Mouse (Mus musculus): ENCODE measurements at regions not wholly inside any gene's neighbourhood (a gene's known extent, or its start where the extent isn't known, plus 50 kb on each side); places are given as distances from the start of the nearest gene placed in this dataset.
A peak's percentile ranks its signal among the peaks of the same experiment; 100 is the strongest.

DNA sequence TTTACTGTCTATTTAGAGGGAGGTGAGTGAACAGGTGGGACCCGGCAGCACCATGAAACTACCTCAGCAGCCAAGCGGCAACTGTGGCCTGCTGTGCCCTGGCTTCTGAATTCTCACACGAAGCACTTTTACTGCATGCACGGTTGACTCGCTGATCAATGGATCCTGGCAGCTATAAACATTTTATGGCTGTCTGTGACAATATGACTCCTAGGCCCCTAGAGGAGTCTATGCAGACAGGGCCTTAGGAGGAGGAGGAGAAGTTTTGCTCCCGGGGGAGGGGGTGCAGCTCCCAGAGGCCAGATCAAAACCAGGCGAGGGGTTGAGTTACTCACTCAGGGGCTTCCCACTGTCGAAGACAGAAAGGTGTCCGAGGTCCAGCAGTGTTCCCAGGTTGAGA, 69.4 kb upstream of the Tut7 start:
- Histone ChIP-seq H3K4me3 (ENCODE audit: low read length) (no peak overlapping the region), H3K4me2 (replicated peaks; ENCODE audit: low read depth, low read length) (no peak overlapping the region), H3K27ac (ENCODE audit: low read depth, low read length) (0 out of 2 replicates have a peak overlapping the region, but pooled peaks have one; percentile 47), H3K4me1 (ENCODE audit: control insufficient read depth, insufficient read depth, low read length) (peaks cover 18% of the 10 kb centered on the region), H3K36me3 (ENCODE audit: control insufficient read depth, insufficient read depth, low read length) (no peaks in the 10 kb centered on the region), H3K27me3 (ENCODE audit: control insufficient read depth, insufficient read depth, low read length) (no peaks in the 10 kb centered on the region), H3K9me3 (ENCODE audit: control insufficient read depth, low read length) (no peaks in the 10 kb centered on the region), H3K9ac (ENCODE audit: low read depth, low read length) (no peak overlapping the region)
- WGBS: 8% methylated on average over 9 of the region's 9 CpGs
- peak; percentile 84 for ATAC-seq (ENCODE audit: low FRiP score, low TSS enrichment)

DNA sequence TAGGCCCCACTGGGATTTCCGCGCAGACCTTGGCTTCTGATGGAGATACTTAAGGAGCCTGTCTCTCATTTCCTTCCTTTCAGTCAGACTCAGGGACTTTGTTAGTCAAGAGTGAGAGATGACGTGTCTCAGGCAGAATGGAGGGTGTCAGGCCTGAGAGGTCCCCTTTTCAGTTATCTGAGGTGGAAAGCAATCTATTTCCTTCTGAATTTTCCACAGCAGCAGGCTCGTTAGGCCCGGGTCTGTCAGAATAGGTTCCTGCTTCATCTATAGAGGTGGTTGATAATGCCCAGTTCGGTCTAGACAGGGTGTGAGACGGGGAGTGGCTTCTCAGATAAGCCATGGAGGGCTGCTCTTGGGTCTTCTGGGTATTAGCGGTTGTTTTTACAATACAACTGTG, 68.8 kb upstream of the Tut7 start:
- Histone ChIP-seq H3K27me3 (ENCODE audit: control insufficient read depth, insufficient read depth, low read length) (no peaks in the 10 kb centered on the region), H3K9me3 (ENCODE audit: control insufficient read depth, low read length) (peaks cover under 1% of the 10 kb centered on the region; the same call in 1 of the 2 replicates), H3K4me1 (ENCODE audit: control insufficient read depth, insufficient read depth, low read length) (peaks cover 18% of the 10 kb centered on the region), H3K4me3 (ENCODE audit: low read length) (no peak overlapping the region), H3K36me3 (ENCODE audit: control insufficient read depth, insufficient read depth, low read length) (no peaks in the 10 kb centered on the region), H3K4me2 (replicated peaks; ENCODE audit: low read depth, low read length) (no peak overlapping the region), H3K27ac (ENCODE audit: low read depth, low read length) (0 out of 2 replicates have a peak overlapping the region, but pooled peaks have one; percentile 47), H3K9ac (ENCODE audit: low read depth, low read length) (no peak overlapping the region)
- 0 out of 2 replicates have a peak, but pooled peaks have one; percentile 10 for ATAC-seq (ENCODE audit: low FRiP score, low TSS enrichment)
- WGBS: 46% methylated on average over 8 of the region's 8 CpGs

DNA sequence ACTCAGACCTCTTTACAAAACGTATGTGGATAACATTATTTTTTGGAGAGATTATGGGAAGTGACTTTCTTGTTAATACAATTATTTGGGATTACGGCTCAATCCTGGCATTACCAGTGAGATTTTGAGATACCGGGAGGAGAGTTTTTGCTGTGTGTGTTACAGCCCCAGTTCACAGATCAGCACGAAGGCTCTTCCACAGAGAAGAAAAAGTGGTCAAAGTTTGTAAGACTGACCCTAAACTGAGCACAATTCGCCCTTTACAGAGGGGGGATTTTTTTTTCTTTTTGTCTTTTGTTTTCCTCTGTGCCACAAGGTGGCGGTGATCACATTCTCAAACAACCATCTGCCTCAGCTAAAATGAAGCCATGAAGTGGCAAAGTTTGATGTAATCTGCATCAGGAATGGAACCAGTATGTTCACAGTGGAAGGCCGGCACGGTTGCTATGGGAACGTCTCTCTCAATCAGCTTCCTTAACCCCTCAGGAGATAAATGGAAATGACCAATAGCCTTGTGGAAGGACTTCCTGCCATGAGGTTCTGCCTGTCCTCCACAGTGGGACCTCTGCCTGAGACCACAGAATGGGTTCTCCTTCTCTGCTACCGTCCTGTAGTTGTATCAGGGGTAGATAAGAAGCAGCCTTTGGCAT, 66.6 kb upstream of the Tut7 start:
- ATAC-seq (ENCODE audit: low FRiP score, low TSS enrichment): 0 out of 2 replicates have a peak, but pooled peaks have one; percentile 26
- peaks cover 18% of the 10 kb centered on the region for H3K4me1 ChIP-seq (ENCODE audit: control insufficient read depth, insufficient read depth, low read length)

DNA sequence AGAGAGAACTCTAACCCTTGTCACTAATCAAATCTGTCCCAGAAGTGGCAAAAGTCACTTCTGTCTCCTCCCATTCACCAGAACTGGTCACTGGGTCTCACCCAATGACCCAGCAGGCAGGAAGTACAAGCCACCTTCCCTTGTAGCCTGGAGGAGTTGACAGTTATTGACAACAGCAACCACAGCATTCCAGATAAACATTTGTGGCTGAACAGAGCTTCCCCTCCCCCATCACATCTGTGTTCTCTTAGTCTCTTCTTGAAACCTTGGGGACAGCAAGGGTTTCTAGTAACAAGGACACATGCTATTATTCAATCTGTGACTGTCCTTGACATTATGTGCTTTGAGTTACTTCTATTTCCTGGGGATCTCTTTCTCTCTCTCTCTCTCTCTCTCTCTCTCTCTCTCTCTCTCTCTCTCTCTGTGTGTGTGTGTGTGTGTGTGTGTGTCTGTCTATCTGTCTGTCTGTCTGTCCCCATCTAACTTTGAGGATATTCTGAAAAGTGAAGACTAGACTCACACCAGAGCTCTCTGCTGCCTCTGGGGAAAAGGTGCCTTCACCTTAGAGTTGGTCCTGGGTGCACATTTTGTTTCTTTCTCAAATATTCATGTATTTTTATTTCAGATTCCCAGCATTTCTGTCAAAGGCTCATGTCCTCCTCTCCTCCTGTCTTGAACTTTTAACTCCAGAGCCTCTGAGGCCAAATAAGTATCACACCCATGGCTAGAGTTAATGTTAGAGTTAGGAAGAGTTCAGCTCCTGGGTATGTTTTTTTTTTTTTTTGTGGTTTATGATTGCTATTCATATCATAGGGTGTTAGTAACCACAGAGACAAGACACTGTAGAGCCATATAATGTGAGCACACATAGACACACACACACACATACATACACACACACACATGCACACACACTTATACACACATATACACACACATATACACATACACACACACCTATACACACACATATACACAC, 65.4 kb upstream of the Tut7 start:
- no peaks in the 10 kb centered on the region for H3K36me3 ChIP-seq (ENCODE audit: control insufficient read depth, insufficient read depth, low read length)
- no peak overlapping the region for H3K27ac ChIP-seq (ENCODE audit: low read depth, low read length)
- no peak for ATAC-seq (ENCODE audit: low FRiP score, low TSS enrichment)
- H3K27me3 ChIP-seq (ENCODE audit: control insufficient read depth, insufficient read depth, low read length): no peaks in the 10 kb centered on the region
- no peak overlapping the region for H3K9ac ChIP-seq (ENCODE audit: low read depth, low read length)
- H3K4me2 ChIP-seq (replicated peaks; ENCODE audit: low read depth, low read length): no peak overlapping the region
- peaks cover 5% of the 10 kb centered on the region; the same call in 1 of the 2 replicates for H3K9me3 ChIP-seq (ENCODE audit: control insufficient read depth, low read length)
- peaks cover 18% of the 10 kb centered on the region for H3K4me1 ChIP-seq (ENCODE audit: control insufficient read depth, insufficient read depth, low read length)
- H3K4me3 ChIP-seq (ENCODE audit: low read length): no peak overlapping the region

More for the DNA sequence above, 66.6 kb upstream of the Tut7 start:
- WGBS: 22% methylated on average over 10 of the region's 10 CpGs
- no peak overlapping the region for H3K27ac ChIP-seq (ENCODE audit: low read depth, low read length)
- no peak overlapping the region for H3K4me3 ChIP-seq (ENCODE audit: low read length)
- H3K9me3 ChIP-seq (ENCODE audit: control insufficient read depth, low read length): peaks cover 5% of the 10 kb centered on the region; the same call in 1 of the 2 replicates
- no peak overlapping the region for H3K4me2 ChIP-seq (replicated peaks; ENCODE audit: low read depth, low read length)
- no peaks in the 10 kb centered on the region for H3K36me3 ChIP-seq (ENCODE audit: control insufficient read depth, insufficient read depth, low read length)
- H3K9ac ChIP-seq (ENCODE audit: low read depth, low read length): no peak overlapping the region
- H3K27me3 ChIP-seq (ENCODE audit: control insufficient read depth, insufficient read depth, low read length): no peaks in the 10 kb centered on the region

DNA sequence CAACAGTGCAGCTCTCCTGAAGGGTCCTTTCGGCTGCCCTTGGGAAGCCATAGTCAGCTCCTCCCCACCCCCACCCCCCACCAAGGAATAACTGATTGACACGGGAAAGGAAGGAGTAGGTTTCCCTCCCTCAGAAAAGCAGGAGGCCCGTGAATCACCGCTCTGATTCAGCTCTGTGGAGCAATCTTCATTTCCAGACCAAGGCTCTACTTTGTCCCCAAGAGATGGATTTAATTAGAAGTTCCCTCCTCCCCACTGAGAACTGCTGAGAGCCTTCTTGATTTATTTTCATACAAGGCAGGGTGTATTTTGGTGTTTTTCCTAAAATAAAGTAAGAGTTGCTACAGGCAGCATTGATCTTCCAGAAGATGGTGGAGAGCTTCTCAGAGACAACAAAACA, 64.4 kb upstream of the Tut7 start:
- no peak for ATAC-seq (ENCODE audit: low FRiP score, low TSS enrichment)
- Histone ChIP-seq H3K9me3 (ENCODE audit: control insufficient read depth, low read length) (peaks cover 5% of the 10 kb centered on the region; the same call in 1 of the 2 replicates), H3K9ac (ENCODE audit: low read depth, low read length) (no peak overlapping the region), H3K4me3 (ENCODE audit: low read length) (no peak overlapping the region), H3K36me3 (ENCODE audit: control insufficient read depth, insufficient read depth, low read length) (no peaks in the 10 kb centered on the region), H3K27me3 (ENCODE audit: control insufficient read depth, insufficient read depth, low read length) (no peaks in the 10 kb centered on the region), H3K4me2 (replicated peaks; ENCODE audit: low read depth, low read length) (no peak overlapping the region), H3K4me1 (ENCODE audit: control insufficient read depth, insufficient read depth, low read length) (peaks cover 10% of the 10 kb centered on the region), H3K27ac (ENCODE audit: low read depth, low read length) (no peak overlapping the region)
- 49% methylated on average over 4 of the region's 4 CpGs for WGBS

DNA sequence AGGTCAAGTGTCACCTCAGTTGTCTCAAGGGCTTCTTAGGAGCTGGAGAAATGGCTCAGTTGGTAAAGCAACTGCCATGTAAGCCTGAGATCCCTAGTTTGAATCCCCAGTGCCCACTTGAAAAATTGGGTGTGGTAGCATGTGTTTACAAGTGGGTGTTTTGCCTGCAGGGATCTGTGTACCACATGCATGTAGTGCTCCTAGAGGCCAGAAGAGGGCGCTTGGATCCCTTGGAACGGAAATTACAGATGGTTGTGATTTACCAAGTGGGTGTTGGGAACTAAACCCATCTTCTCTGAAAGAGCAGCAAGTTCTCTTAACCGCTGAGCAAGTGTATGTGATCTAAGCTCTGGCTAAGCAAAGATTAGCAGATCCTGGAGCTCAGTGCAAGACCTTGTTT, 63.6 kb upstream of the Tut7 start:
- H3K9me3 ChIP-seq (ENCODE audit: control insufficient read depth, low read length): peaks cover 5% of the 10 kb centered on the region; the same call in 1 of the 2 replicates
- no peak overlapping the region for H3K9ac ChIP-seq (ENCODE audit: low read depth, low read length)
- 70% methylated on average over 3 of the region's 3 CpGs for WGBS
- 0 out of 2 replicates have a peak, but pooled peaks cover 3% of the 10 kb centered on the region for H3K4me1 ChIP-seq (ENCODE audit: control insufficient read depth, insufficient read depth, low read length)
- no peak overlapping the region for H3K4me3 ChIP-seq (ENCODE audit: low read length)
- no peak overlapping the region for H3K4me2 ChIP-seq (replicated peaks; ENCODE audit: low read depth, low read length)
- no peak for ATAC-seq (ENCODE audit: low FRiP score, low TSS enrichment)
- H3K36me3 ChIP-seq (ENCODE audit: control insufficient read depth, insufficient read depth, low read length): no peaks in the 10 kb centered on the region
- no peak overlapping the region for H3K27ac ChIP-seq (ENCODE audit: low read depth, low read length)
- H3K27me3 ChIP-seq (ENCODE audit: control insufficient read depth, insufficient read depth, low read length): no peaks in the 10 kb centered on the region

DNA sequence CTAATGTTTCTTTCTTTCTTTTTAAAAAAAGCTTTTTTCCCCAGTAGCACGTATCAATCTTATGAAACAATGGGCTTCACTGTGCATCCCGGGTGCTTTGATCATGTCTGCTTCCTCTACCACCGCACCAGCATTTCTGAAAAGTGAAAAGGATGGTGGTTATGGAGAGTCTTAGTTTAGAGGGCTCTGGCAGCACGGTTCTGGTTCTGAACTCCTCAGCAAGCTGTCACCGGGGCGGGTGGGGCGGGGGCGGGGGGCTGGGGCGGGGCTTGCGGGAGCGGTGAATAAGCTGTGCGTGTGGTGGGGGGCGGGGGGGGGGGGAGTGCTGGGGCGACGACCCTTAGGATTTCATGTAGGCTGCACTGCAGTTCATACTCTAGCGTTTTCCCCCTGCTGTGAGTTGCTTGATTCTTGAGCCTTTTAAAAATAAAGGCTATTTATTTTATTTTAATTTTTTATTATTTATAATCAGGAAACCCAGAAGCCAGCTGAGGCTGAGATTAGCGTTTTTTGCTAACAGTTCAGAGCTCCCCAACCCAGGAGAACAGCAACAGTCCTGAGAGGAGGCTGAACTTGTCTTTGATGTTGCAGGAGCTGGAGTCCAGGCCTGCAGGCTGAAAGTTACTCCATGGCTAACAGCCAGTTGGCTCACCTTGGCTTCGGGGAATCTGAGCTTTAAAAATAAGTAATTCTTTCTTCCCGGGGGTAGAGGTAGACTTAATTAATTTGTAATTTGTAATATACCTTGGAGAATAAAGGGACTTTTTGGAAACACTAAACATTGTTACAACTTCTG, 59.2 kb upstream of the Tut7 start:
- H3K9ac ChIP-seq (ENCODE audit: low read depth, low read length): no peak overlapping the region
- peak; percentile 59; the same call in 1 of the 2 replicates for ATAC-seq (ENCODE audit: low FRiP score, low TSS enrichment)
- no peaks in the 10 kb centered on the region for H3K27me3 ChIP-seq (ENCODE audit: control insufficient read depth, insufficient read depth, low read length)
- H3K36me3 ChIP-seq (ENCODE audit: control insufficient read depth, insufficient read depth, low read length): no peaks in the 10 kb centered on the region
- no peaks in the 10 kb centered on the region for H3K4me1 ChIP-seq (ENCODE audit: control insufficient read depth, insufficient read depth, low read length)
- H3K27ac ChIP-seq (ENCODE audit: low read depth, low read length): peak overlapping the region; percentile 59; the same call in 1 of the 2 replicates
- H3K4me2 ChIP-seq (replicated peaks; ENCODE audit: low read depth, low read length): peak overlapping the region; percentile 26
- WGBS: 38% methylated on average over 18 of the region's 19 CpGs
- peak overlapping the region; percentile 10 for H3K4me3 ChIP-seq (ENCODE audit: low read length)
- peaks cover 5% of the 10 kb centered on the region; the same call in 1 of the 2 replicates for H3K9me3 ChIP-seq (ENCODE audit: control insufficient read depth, low read length)

DNA sequence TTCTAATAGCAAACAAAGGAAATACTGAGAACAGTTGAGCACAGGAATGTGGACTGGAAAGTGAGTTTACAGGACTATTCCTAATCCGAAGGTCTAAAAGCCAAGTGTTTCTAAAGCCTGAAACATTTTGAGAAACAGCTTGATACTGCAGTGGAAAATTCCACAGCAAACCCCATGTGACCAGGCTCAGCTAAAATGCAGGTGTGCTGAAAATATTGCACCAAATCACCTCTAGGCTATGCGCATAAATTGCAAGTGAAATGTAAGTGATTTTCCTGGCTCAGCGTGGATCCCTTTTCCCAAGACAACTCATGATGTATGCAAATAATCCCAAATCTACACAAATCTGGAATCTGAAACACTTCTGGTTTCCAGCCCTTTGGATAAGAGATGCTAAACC, 57.1 kb upstream of the Tut7 start:
- peaks cover 6% of the 10 kb centered on the region for H3K4me1 ChIP-seq (ENCODE audit: control insufficient read depth, insufficient read depth, low read length)
- H3K4me2 ChIP-seq (replicated peaks; ENCODE audit: low read depth, low read length): no peak overlapping the region
- ATAC-seq (ENCODE audit: low FRiP score, low TSS enrichment): no peak
- H3K9ac ChIP-seq (ENCODE audit: low read depth, low read length): no peak overlapping the region
- no peak overlapping the region for H3K27ac ChIP-seq (ENCODE audit: low read depth, low read length)
- WGBS: 76% methylated on average over 3 of the region's 3 CpGs
- H3K9me3 ChIP-seq (ENCODE audit: control insufficient read depth, low read length): no peaks in the 10 kb centered on the region
- no peaks in the 10 kb centered on the region for H3K36me3 ChIP-seq (ENCODE audit: control insufficient read depth, insufficient read depth, low read length)
- no peak overlapping the region for H3K4me3 ChIP-seq (ENCODE audit: low read length)
- H3K27me3 ChIP-seq (ENCODE audit: control insufficient read depth, insufficient read depth, low read length): no peaks in the 10 kb centered on the region

All from kidney, embryonic 14.5 days (tissue).